Mouse (Mus musculus): ENCODE results near the gene Lrrc75a.

The Lrrc75a gene

GRCm38 (mm10) chr11:62554934-62555517 is 93.3 kb downstream of the Lrrc75a start:
- no peak for DNase-seq (ENCODE audit: low read depth, low spot score)

Measured in skeletal muscle tissue, adult 2 months (tissue).